Mouse (Mus musculus) spleen, embryonic (tissue): Measurements from ENCODE around the gene Zfp143.
"Not testable (repeated sequence)": the region's sequence is repeated elsewhere in the genome, so short reads cannot be mapped to it uniquely, and the experiment has no call there.

Source experiments
- CTCF ChIA-PET: fragments of 350-600 bp; sonication (Branson Sonifier 250); formaldehyde crosslinking; loops from one replicate; lab custom pipeline; 2022; lab: Charles Lee

Zfp143 gene

GRCm38 (mm10) chr7:110128566-110128965 lies 67.5 kb downstream of the Zfp143 start:
- CTCF ChIA-PET: no interaction called here

GRCm38 (mm10) chr7:110132272-110132671 lies 71.3 kb downstream of the Zfp143 start:
- CTCF ChIA-PET: not testable (repeated sequence)

- CTCF ChIA-PET: interaction anchor here (0.7 kb wide), 1 partner anchor 23 kb away, joined by 6 read pairs; no protein-coding TSS in a partner anchor
These were observed 73.0 kb downstream of the Zfp143 start for GRCm38 (mm10) chr7:110133988-110134387.

GRCm38 (mm10) chr7:110138538-110138937 lies 77.5 kb downstream of the Zfp143 start:
- CTCF ChIA-PET: interaction anchor here (0.7 kb wide), 1 partner anchor 129 kb away, joined by 3 read pairs; no protein-coding TSS in a partner anchor

GRCm38 (mm10) chr7:110143863-110144262 lies 82.8 kb downstream of the Zfp143 start:
- CTCF ChIA-PET: no interaction called here
